Mouse (Mus musculus) splenic B cell, adult 2 months (primary cell): ENCODE results near the gene Cnbd2.
A peak's percentile ranks its signal among the peaks of the same experiment; 100 is the strongest.

ENCODE experiments used
- DNase-seq: peaks from one replicate; pipeline ENCODE4 v3.0.0-alpha.2; 2011; ENCODE audit warnings: low read depth, low spot score
- H3K27me3 ChIP-seq: 2 replicates; pipeline ENCODE4 v1.6.1; 2012; ENCODE audit warnings: mild to moderate bottlenecking, low read length, moderate library complexity, mixed read lengths; ENCODE audit not compliant: control insufficient read depth, poor library complexity, insufficient read depth, severe bottlenecking
- H3K36me3 ChIP-seq: 2 replicates; pipeline ENCODE4 v1.6.1; 2012; ENCODE audit warnings: mild to moderate bottlenecking, low read length, moderate library complexity, mixed read lengths; ENCODE audit not compliant: control insufficient read depth, poor library complexity, insufficient read depth, severe bottlenecking

The Cnbd2 gene

DNA sequence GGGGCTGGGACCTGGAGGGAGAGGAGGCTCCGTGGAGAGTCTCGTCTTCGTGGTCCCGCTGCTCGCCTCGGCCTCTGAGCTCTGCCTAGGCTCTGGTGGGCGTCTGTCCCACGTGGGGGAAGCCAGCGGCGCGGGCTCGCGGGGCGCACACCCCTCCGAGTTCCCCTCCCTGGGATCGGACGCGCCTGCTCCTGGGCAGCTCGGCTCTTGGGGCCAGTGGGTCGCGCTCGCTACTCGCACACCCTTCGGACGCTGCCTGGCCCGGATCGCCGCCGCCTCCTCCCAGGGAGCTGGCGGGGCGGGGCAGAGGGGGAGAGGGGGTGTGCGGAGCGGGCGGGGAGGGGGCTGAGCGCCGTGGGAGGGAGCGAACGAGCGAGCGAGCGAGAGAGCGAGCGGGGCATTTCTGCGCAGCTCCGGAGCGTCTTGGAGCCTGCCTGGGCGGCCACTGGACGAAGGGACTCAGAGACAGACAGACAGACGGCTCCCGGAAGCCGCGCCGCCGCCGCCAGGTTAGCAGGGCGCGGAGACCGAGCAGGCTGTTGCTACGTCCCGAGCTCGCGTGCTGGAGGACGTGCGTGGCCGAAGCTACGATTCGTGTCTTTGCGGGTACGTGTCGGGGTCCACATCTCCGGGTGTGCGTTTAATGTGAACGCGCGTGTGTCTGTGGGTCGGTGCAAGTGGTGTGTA lies 108.7 kb downstream of the Cnbd2 start, which contains the start of gene Epb41l1:
Gene Epb41l1, plus strand, starts transcription at position 216 of the 687 bp plus-strand sequence.
- DNase-seq = peak; percentile 48
- Histone ChIP-seq H3K27me3 (no peaks in the 10 kb centered on the region; the same call in 1 of the 2 replicates), H3K36me3 (no peaks in the 10 kb centered on the region)

DNA sequence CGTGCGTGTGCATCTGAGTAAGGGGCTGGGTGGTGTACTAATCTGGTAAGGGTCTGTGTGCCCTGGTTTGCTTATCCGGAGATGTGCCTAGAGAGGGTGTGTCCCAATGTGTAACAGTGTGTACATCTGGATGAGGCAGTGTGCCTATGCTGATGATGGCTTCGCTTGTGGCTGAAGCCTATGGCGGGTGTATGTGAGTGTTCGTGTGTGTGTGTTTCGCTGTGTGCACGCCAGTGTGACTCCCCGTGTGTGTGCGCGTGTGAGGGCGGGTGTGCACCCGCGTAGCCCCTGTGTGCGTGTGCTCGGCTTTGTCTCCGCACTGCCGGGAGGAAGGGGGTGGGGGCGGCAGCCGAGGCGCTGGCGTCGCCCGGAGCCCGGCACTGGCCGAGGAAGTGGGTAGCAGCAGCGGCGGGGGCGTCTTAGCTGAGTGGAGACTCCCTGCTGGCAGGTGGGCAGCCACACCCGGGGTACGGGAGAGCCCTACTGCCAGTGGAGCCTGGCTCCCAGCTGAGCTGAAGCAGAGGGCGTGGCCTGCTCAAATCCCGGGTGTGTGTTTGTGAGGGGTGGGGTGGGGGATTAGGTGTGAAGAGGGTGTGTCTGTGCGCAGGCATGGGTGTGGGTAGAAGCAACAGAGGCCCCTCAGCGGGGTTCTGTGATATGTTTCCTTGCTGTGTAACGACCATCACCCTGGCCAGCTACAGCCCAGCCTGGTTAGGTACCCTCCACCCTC lies 109.4 kb downstream of the Cnbd2 start:
- H3K36me3 ChIP-seq = no peaks in the 10 kb centered on the region
- DNase-seq = peak; percentile 36
- H3K27me3 ChIP-seq = no peaks in the 10 kb centered on the region; the same call in 1 of the 2 replicates

DNA sequence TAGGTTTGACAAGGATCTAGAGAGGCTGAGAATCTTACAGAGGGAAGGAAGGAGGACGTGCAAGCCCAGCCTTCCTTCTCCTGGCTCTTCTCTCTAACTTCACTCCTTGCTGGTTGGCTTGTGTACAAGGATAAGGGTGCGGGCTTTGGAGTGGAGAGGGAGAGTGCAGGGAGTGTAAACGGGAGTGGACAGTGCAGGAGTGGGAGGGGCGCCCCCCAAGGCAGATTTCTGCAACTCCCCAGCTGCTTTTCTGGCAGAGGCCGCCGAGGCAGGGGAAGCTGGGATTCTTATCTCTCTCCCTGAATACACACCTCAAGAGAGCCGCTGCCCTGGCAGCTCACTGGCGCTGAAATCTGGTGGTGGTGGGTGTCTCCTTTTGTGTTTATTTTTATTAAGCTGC lies 110.5 kb downstream of the Cnbd2 start:
- Histone ChIP-seq H3K27me3 (no peaks in the 10 kb centered on the region; the same call in 1 of the 2 replicates), H3K36me3 (no peaks in the 10 kb centered on the region)
- DNase-seq = no peak

DNA sequence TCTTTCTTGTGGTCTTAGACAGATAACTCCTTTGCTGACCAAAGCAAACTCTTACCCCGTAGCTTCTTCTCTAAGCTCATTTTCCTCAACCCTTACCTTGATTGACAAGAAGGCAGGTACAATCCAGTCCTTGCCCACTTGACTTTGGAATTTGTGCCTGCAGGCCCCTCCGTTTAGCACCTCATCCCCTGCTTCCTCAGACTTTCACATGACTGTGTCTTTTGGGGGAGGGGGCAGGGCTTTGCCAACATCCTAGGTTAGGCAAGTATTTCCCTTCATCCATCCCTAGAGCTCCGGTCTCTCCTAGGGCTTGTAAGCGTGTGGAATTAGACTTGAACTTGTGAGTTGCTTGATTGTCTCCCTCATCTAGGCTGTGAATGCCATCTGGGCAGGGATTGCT lies 111.6 kb downstream of the Cnbd2 start:
- Histone ChIP-seq H3K27me3 (no peaks in the 10 kb centered on the region), H3K36me3 (no peaks in the 10 kb centered on the region)
- DNase-seq = no peak
